Mouse (Mus musculus) MEL (cell line): ENCODE results near the gene 1600002K03Rik. TPM values are rescaled to one million over a fixed set of nuclear protein-coding genes. Genes with fewer than 3 reads are reported as not detected.

ENCODE experiments used
- DNase-seq: peaks from one replicate; pipeline ENCODE4 v3.0.0; 2011; ENCODE audit warnings: low read depth, low spot score
- H3K27ac ChIP-seq: 2 replicates; pipeline ENCODE4 v1.5.1; 2012; ENCODE audit warnings: low read depth, mild to moderate bottlenecking, control low read depth, low read length, moderate library complexity; ENCODE audit not compliant: control insufficient read depth
- H3K27me3 ChIP-seq, 2 experiments: fragments of 150-350 bp in 1 of 2; sonication (generic) in 1 of 2; 2 replicates each; pipeline ENCODE4 v1.6.1; 2012; ENCODE audit warnings: low read length in 2 of 2, mild to moderate bottlenecking in 2 of 2, improper control_type of control experiment in 1 of 2, moderate library complexity in 1 of 2; ENCODE audit not compliant: insufficient read depth in 2 of 2, control insufficient read depth in 1 of 2
- H3K36me3 ChIP-seq, 2 experiments: 2 replicates each; pipeline ENCODE4 v1.6.1; 2012 to 2014; ENCODE audit warnings: low read length in 2 of 2, improper control_type of control experiment in 1 of 2, inconsistent platforms in 1 of 2, mild to moderate bottlenecking in 1 of 2; ENCODE audit not compliant: insufficient read depth in 2 of 2, control insufficient read depth in 1 of 2
- H3K4me1 ChIP-seq, 2 experiments: fragments of 150-350 bp in 1 of 2; sonication (generic) in 1 of 2; 2 replicates each; pipeline ENCODE4 v1.6.1; 2012; ENCODE audit warnings: low read length in 2 of 2, improper control_type of control experiment in 1 of 2, mild to moderate bottlenecking in 1 of 2; ENCODE audit not compliant: insufficient read depth in 2 of 2, control insufficient read depth in 1 of 2
- H3K4me3 ChIP-seq, 2 experiments: fragments of 150-350 bp in 1 of 2; sonication (generic) in 1 of 2; 2 replicates each; pipeline ENCODE4 v1.5.1; 2012; ENCODE audit warnings: low read depth in 2 of 2, low read length in 2 of 2, mild to moderate bottlenecking in 2 of 2, moderate library complexity in 2 of 2, control low read depth in 1 of 2, improper control_type of control experiment in 1 of 2; ENCODE audit not compliant: control insufficient read depth in 1 of 2, insufficient read depth in 1 of 2
- H3K79me2 ChIP-seq: 2 replicates; pipeline ENCODE4 v1.6.1; 2012; ENCODE audit warnings: mild to moderate bottlenecking, low read length, moderate library complexity; ENCODE audit not compliant: control insufficient read depth, poor library complexity, insufficient read depth
- H3K9ac ChIP-seq: 2 replicates; pipeline ENCODE4 v1.6.1; 2012; ENCODE audit warnings: low read depth, mild to moderate bottlenecking, control low read depth, low read length, moderate library complexity; ENCODE audit not compliant: control insufficient read depth, poor library complexity, severe bottlenecking
- H3K9me3 ChIP-seq: fragments of 150-350 bp; sonication (generic); replicated peaks from 2 replicates; pipeline ENCODE4 v1.6.1; 2012; ENCODE audit warnings: mild to moderate bottlenecking, low read length, improper control_type of control experiment, moderate library complexity; ENCODE audit not compliant: insufficient read depth
- BHLHE40 ChIP-seq: IDR thresholded peaks from 2 replicates; pipeline ENCODE4 v1.6.1; 2012; ENCODE audit warnings: low read depth, mild to moderate bottlenecking, inconsistent platforms, low read length, improper control_type of control experiment, borderline replicate concordance
- CHD2 ChIP-seq: IDR thresholded peaks from 2 replicates; pipeline ENCODE4 v1.6.1; 2011; ENCODE audit warnings: low read length, improper control_type of control experiment
- EP300 ChIP-seq, 2 experiments: IDR thresholded peaks; 2 replicates each; pipeline ENCODE4 v1.6.1; 2011; ENCODE audit warnings: improper control_type of control experiment in 2 of 2, low read length in 2 of 2, low read depth in 1 of 2, mild to moderate bottlenecking in 1 of 2
- ETS1 ChIP-seq: IDR thresholded peaks from 2 replicates; pipeline ENCODE4 v1.6.1; 2012; ENCODE audit warnings: low read depth, mild to moderate bottlenecking, inconsistent platforms, low read length, improper control_type of control experiment, moderate library complexity
- GATA1 ChIP-seq: IDR thresholded peaks from 2 replicates; pipeline ENCODE4 v1.6.1; 2011; ENCODE audit warnings: low read depth, low read length, improper control_type of control experiment
- HCFC1 ChIP-seq: IDR thresholded peaks from 2 replicates; pipeline ENCODE4 v1.6.1; 2012; ENCODE audit warnings: low read depth, mild to moderate bottlenecking, inconsistent platforms, low read length, improper control_type of control experiment, moderate library complexity
- MAFK ChIP-seq: IDR thresholded peaks from 2 replicates; pipeline ENCODE4 v1.6.1; 2011; ENCODE audit warnings: low read depth, mild to moderate bottlenecking, low read length, improper control_type of control experiment, borderline replicate concordance
- NELFE ChIP-seq: IDR thresholded peaks from 2 replicates; pipeline ENCODE4 v1.6.1; 2011; ENCODE audit warnings: low read depth, low read length, improper control_type of control experiment
- POLR2AphosphoS5 ChIP-seq: IDR thresholded peaks from 2 replicates; pipeline ENCODE4 v1.6.1; 2012; ENCODE audit warnings: low read depth, borderline replicate concordance, mild to moderate bottlenecking, inconsistent platforms, low read length, moderate library complexity, mixed read lengths
- USF2 ChIP-seq, 2 experiments: IDR thresholded peaks; 2 replicates each; pipeline ENCODE4 v1.6.1; 2011 to 2012; ENCODE audit warnings: improper control_type of control experiment in 2 of 2, low read length in 2 of 2, borderline replicate concordance in 1 of 2, inconsistent platforms in 1 of 2, low read depth in 1 of 2, mild to moderate bottlenecking in 1 of 2; ENCODE audit not compliant: insufficient read depth in 1 of 2
- ZNF384 ChIP-seq: IDR thresholded peaks from 2 replicates; pipeline ENCODE4 v1.6.1; 2012; ENCODE audit warnings: low read depth, mild to moderate bottlenecking, inconsistent platforms, low read length, improper control_type of control experiment
- polyA plus RNA-seq, 2 experiments: library from polyadenylated mRNA; stranded (reverse) in 1 of 2; unstranded in 1 of 2; fragments of >175 nt in 1 of 2; fragments of >200 nt in 1 of 2; gene quantifications; 2 replicates each; pipeline versions ENCODE4 v1.2.1 to v1.2.4; 2012; ENCODE audit warnings: low replicate concordance in 2 of 2, low read depth in 1 of 2; ENCODE audit not compliant: insufficient read length in 2 of 2, insufficient read depth in 1 of 2, missing spikeins in 1 of 2
- total RNA-seq: library from RNA; depleted of rRNA; stranded (reverse); fragments of 300-350 nt; gene quantifications from 2 replicates; pipeline ENCODE4 v1.2.3, GENCODE M21; 2012

The 1600002K03Rik gene
- total and polyA plus RNA-seq, 3 experiments: 11.4 to 16.9 TPM; not detected in 1

DNA sequence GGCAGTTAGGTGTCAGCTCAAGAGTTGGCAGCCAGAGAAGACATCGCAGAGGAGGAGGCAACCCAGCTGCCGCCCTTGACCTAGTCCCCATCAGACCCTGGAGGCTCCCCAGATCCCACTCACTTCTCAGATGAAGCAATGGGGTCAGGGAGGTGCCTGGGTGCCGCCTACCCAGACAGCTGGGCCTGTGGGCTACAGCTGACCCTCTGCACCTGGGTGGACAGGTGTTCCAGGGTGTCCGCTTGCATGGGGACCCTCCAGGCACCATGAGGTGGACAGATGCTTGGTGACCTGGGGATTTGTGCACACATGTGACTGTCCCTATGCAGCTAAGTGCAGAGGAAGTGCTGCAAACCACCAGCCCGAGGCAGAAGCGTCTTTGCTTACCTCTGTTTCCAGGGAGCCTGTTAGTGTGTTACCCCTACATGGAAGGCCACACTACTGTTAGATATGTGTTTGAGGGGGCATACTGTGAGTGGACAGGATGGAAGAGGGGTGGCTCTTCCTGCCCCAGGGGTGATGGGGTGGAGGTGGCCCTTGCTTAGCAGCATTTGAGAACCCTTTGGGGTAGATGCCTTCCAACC, 9.9 kb upstream of the 1600002K03Rik start:
- H3K27ac ChIP-seq: no peak overlapping the region
- no peak overlapping the region for H3K9ac ChIP-seq
- TF ChIP-seq HCFC1 (0 out of 2 replicates have a peak, but pooled peaks have one; percentile 16), EP300 (IDR thresholded peaks at IDR 0.05; ENCODE audit: low read depth in 1 of 2, low read length in 2 of 2) (no peak)
- H3K4me1 ChIP-seq: peaks cover 9 to 30% of the 10 kb centered on the region in 2 experiments
- H3K36me3 ChIP-seq: peaks cover 0 to 13% of the 10 kb centered on the region in 2 experiments; a peak in 2 of 4 replicates
- no peaks in the 10 kb centered on the region for H3K9me3 ChIP-seq
- H3K4me3 ChIP-seq: no peak overlapping the region
- DNase-seq: peak; percentile 35
- H3K79me2 ChIP-seq: peaks cover 2% of the 10 kb centered on the region; the same call in 1 of the 2 replicates
- H3K27me3 ChIP-seq: no peaks in the 10 kb centered on the region

DNA sequence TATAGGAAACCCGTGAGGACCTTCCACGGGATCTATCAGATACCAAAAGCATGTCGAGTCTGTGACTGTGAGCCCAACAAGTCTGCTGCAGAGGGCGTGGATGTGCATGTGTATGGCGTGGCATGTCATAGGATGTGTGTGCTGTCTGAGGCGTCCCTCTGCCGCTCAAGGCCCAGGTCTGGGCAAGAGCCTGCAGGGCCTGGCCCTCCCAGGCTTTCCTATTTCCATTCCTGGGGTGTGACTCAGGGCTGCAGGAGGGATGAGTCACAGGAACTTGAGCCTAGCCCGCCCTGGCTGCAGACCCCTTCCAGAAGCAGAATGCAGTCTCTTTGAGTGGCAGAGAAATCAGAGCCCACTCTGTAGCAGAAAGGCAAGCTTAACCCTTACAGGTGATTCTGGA, 9.0 kb upstream of the 1600002K03Rik start:
- Histone ChIP-seq H3K4me3 (no peak overlapping the region), H3K4me1 (peaks cover 6 to 33% of the 10 kb centered on the region in 2 experiments), H3K9me3 (no peaks in the 10 kb centered on the region), H3K27ac (no peak overlapping the region), H3K79me2 (peaks cover 7% of the 10 kb centered on the region; the same call in 1 of the 2 replicates), H3K36me3 (peaks cover 0 to 12% of the 10 kb centered on the region in 2 experiments; a peak in 2 of 4 replicates), H3K9ac (no peak overlapping the region), H3K27me3 (no peaks in the 10 kb centered on the region)
- peak; percentile 22 for DNase-seq
- TF ChIP-seq USF2 (IDR thresholded peaks at IDR 0.05; ENCODE audit: borderline replicate concordance in 1 of 2, insufficient read depth in 1 of 2, low read depth in 1 of 2, low read length in 2 of 2): no peak
- no peak for TF ChIP-seq MAFK
- TF ChIP-seq POLR2AphosphoS5: no peak
- TF ChIP-seq ETS1: no peak
- TF ChIP-seq HCFC1: no peak
- TF ChIP-seq ZNF384: peak; percentile 42; the same call in 1 of the 2 replicates
- TF ChIP-seq BHLHE40: no peak

DNA sequence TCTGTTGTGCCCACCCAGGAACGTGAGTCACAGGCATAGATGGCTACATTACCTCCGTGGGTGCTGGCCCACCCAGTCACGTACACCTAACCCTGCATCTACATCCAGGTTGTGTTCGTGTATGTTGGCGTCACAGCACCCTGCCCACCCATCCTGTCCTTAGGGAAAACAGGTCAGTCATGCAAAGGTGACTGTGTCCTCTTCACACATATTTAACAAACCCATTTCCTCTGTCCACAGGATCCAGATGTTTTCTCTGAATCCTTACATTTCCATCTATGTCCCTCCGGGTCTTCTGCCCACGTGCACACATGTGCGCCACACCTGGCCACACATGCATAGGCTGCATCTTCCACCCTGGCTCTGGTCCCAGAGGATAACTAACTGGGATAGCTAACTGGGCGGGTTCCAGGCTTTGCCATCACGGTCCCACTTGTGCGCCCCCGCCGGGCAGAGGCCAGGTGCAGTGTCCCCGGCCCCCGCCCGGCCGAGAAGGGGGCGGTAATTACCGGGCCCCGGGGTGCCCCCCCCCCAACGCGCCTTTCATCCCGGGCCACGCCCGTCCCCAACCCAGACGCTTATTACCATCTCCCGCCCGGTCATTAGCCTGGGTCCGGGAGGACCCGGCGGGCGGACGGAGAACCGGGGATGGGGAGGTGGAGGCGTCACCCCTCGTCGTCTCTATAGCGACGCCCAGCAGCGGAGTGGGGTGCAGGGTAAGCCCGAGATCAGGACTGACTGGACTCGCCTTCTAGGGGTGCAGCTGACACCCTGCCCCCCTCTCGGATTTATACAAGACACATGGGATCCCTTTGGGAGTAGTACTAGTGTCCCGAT, 8.4 kb upstream of the 1600002K03Rik start:
- TF ChIP-seq GATA1 (no peak), NELFE (no peak), CHD2 (no peak)
- TF ChIP-seq, all 39 proteins: peak for 0
- Histone ChIP-seq H3K79me2 (peaks cover 8% of the 10 kb centered on the region; the same call in 1 of the 2 replicates), H3K27me3 (no peaks in the 10 kb centered on the region), H3K9me3 (no peaks in the 10 kb centered on the region), H3K36me3 (peaks cover 0 to 12% of the 10 kb centered on the region in 2 experiments; a peak in 2 of 4 replicates), H3K4me3 (peak overlapping the region; percentile 44 to 52), H3K9ac (peak overlapping the region; percentile 53), H3K27ac (no peak overlapping the region), H3K4me1 (peaks cover 4 to 29% of the 10 kb centered on the region in 2 experiments)
- DNase-seq: peak; percentile 17
